15 mouse cellular contexts compared by ENCODE assay signal in genomic region chr12:12820668-12821351, GRCm38 (mm10).
A peak's percentile ranks its signal among the peaks of the same experiment; 100 is the strongest.
DNase-seq lines count a peak whose midpoint lies in the region; ATAC-seq and TF ChIP-seq lines count a peak whose summit lies in the region.
"Had no signal": no experiment of that assay in that cellular context is flagged by ENCODE, and none has a peak within 500 bp of the region (broad histone marks: within the 10 kb centered on the region; RNA-seq: fewer than 3 reads in every experiment).

No protein-coding gene starts in this region.

- H3K9me3 ChIP-seq in heart, embryonic 14.5 days (ENCODE audit: control insufficient read depth, low read length): no peaks in the 10 kb centered on the region
- H3K9me3 ChIP-seq in lung, embryonic 14.5 days (ENCODE audit: low read depth, low read length): no peaks in the 10 kb centered on the region
- H3K9me3 ChIP-seq in embryonic facial prominence, embryonic 15.5 days (replicated peaks): no peaks in the 10 kb centered on the region
- no peaks in the 10 kb centered on the region for H3K9me3 ChIP-seq in midbrain, embryonic 12.5 days
- H3K9me3 ChIP-seq: neural tube, embryonic 12.5 days had no signal

- H3K4me2 ChIP-seq in heart, embryonic 14.5 days (ENCODE audit: low read length): no peak overlapping the region
- no peak overlapping the region for H3K4me2 ChIP-seq in lung, embryonic 14.5 days
- no peak overlapping the region for H3K4me2 ChIP-seq in embryonic facial prominence, embryonic 15.5 days (replicated peaks)
- H3K4me2 ChIP-seq in midbrain, embryonic 12.5 days (replicated peaks): no peak overlapping the region
- H3K4me2 ChIP-seq: liver, embryonic 11.5 days; neural tube, embryonic 12.5 days had no signal

- no peaks in the 10 kb centered on the region for H3K36me3 ChIP-seq in heart, embryonic 14.5 days (ENCODE audit: control insufficient read depth, insufficient read depth, low read length)
- H3K36me3 ChIP-seq in lung, embryonic 14.5 days (ENCODE audit: insufficient read depth): no peaks in the 10 kb centered on the region
- no peaks in the 10 kb centered on the region for H3K36me3 ChIP-seq in embryonic facial prominence, embryonic 15.5 days
- H3K36me3 ChIP-seq in midbrain, embryonic 12.5 days: no peaks in the 10 kb centered on the region
- H3K36me3 ChIP-seq: neural tube, embryonic 12.5 days had no signal

- no peak for DNase-seq in heart, postnatal 4 days
- no peak for DNase-seq in lung, embryonic 14.5 days
- DNase-seq in lung, postnatal 14 days: no peak
- DNase-seq in c-Kit-positive CD71-positive TER-119-positive erythroid progenitor cells, embryonic 14.5 days (ENCODE audit: low spot score): no peak
- DNase-seq: adrenal gland, postnatal 14 days; cerebellum, adult 2 months; kidney, adult 9 months; right cerebral cortex, postnatal 14 days had no signal

- H3K4me3 ChIP-seq in heart, embryonic 14.5 days (ENCODE audit: control insufficient read depth in 1 of 2, insufficient read depth in 1 of 2, low read depth in 1 of 2, low read length in 2 of 2): no peak overlapping the region
- no peak overlapping the region for H3K4me3 ChIP-seq in lung, embryonic 14.5 days (ENCODE audit: low read depth, low read length)
- H3K4me3 ChIP-seq in embryonic facial prominence, embryonic 15.5 days (replicated peaks): no peak overlapping the region
- H3K4me3 ChIP-seq in midbrain, embryonic 12.5 days: no peak overlapping the region
- H3K4me3 ChIP-seq: neural tube, embryonic 12.5 days had no signal

- TF ChIP-seq CTCF in lung, embryonic 14.5 days (IDR thresholded peaks at IDR 0.05; ENCODE audit: low read depth): no peak

- no peak overlapping the region for H3K27ac ChIP-seq in heart, embryonic 14.5 days (replicated peaks in 1 of 2; ENCODE audit: control insufficient read depth in 1 of 2, insufficient read depth in 1 of 2, low read depth in 2 of 2, low read length in 2 of 2)
- no peak overlapping the region for H3K27ac ChIP-seq in lung, embryonic 14.5 days (ENCODE audit: low read depth)
- no peak overlapping the region for H3K27ac ChIP-seq in embryonic facial prominence, embryonic 15.5 days (replicated peaks)
- H3K27ac ChIP-seq in midbrain, embryonic 12.5 days (replicated peaks): no peak overlapping the region
- H3K27ac ChIP-seq: neural tube, embryonic 12.5 days had no signal

- H3K4me1 ChIP-seq in heart, embryonic 14.5 days (ENCODE audit: control insufficient read depth in 2 of 2, insufficient read depth in 2 of 2, low read length in 2 of 2): peaks cover 0 to 4% of the 10 kb centered on the region in 2 experiments; a peak in 1 of 4 replicates
- no peaks in the 10 kb centered on the region for H3K4me1 ChIP-seq in lung, embryonic 14.5 days (ENCODE audit: insufficient read depth)
- no peaks in the 10 kb centered on the region for H3K4me1 ChIP-seq in embryonic facial prominence, embryonic 15.5 days
- 0 out of 2 replicates have a peak, but pooled peaks cover 4% of the 10 kb centered on the region for H3K4me1 ChIP-seq in midbrain, embryonic 12.5 days
- H3K4me1 ChIP-seq: neural tube, embryonic 12.5 days had no signal

- no peaks in the 10 kb centered on the region for H3K27me3 ChIP-seq in heart, embryonic 14.5 days (ENCODE audit: control insufficient read depth, insufficient read depth, low read length)
- no peaks in the 10 kb centered on the region for H3K27me3 ChIP-seq in lung, embryonic 14.5 days (ENCODE audit: insufficient read depth, low read length)
- H3K27me3 ChIP-seq in embryonic facial prominence, embryonic 15.5 days: no peaks in the 10 kb centered on the region
- H3K27me3 ChIP-seq in midbrain, embryonic 12.5 days: no peaks in the 10 kb centered on the region
- H3K27me3 ChIP-seq: neural tube, embryonic 12.5 days had no signal

- WGBS in heart, embryonic 14.5 days: 89% methylated on average over 2 of the region's 2 CpGs
- 97% methylated on average over 2 of the region's 2 CpGs for WGBS in lung, embryonic 14.5 days
- WGBS in embryonic facial prominence, embryonic 15.5 days: 88% methylated on average over 2 of the region's 2 CpGs
- WGBS in midbrain, embryonic 12.5 days: 94% methylated on average over 2 of the region's 2 CpGs

- H3K9ac ChIP-seq in heart, embryonic 14.5 days (ENCODE audit: low read length): no peak overlapping the region
- no peak overlapping the region for H3K9ac ChIP-seq in lung, embryonic 14.5 days
- H3K9ac ChIP-seq in embryonic facial prominence, embryonic 15.5 days: no peak overlapping the region
- H3K9ac ChIP-seq in midbrain, embryonic 12.5 days (replicated peaks): no peak overlapping the region
- H3K9ac ChIP-seq: neural tube, embryonic 12.5 days had no signal

- ATAC-seq in heart, embryonic 14.5 days (ENCODE audit: insufficient number of reproducible peaks, insufficient read depth, low FRiP score, low read depth): peak; percentile 36; the same call in 1 of the 2 replicates
- ATAC-seq in lung, embryonic 14.5 days (ENCODE audit: insufficient read depth): peak; percentile 35; the same call in 1 of the 2 replicates
- ATAC-seq in embryonic facial prominence, embryonic 15.5 days (ENCODE audit: insufficient number of reproducible peaks, low FRiP score, low TSS enrichment, low read depth): peak; percentile 78
- ATAC-seq in midbrain, embryonic 12.5 days (ENCODE audit: low FRiP score, low read depth): peak; percentile 58
- no peak for ATAC-seq in megakaryocyte-erythroid progenitor cell, adult 5-6 weeks (replicated peaks; ENCODE audit: low FRiP score, low TSS enrichment, poor library complexity, severe bottlenecking)
- ATAC-seq: forebrain, embryonic 16.5 days had no signal
